Mouse (Mus musculus) layer of hippocampus, adult 2 months (tissue): ENCODE results near the gene Sowaha. TPM values are rescaled to one million over a fixed set of nuclear protein-coding genes. Genes with fewer than 3 reads are reported as not detected.

Experiments
- DNase-seq, 2 experiments: peaks; one replicate each; pipeline ENCODE4 v3.0.0; 2022; ENCODE audit warnings: low spot score in 2 of 2
- H3K27ac ChIP-seq: fragments of 200-600 bp; 2 replicates; pipeline ENCODE4 v1.8.1; 2022
- H3K4me3 ChIP-seq: fragments of 200-600 bp; 2 replicates; pipeline ENCODE4 v1.8.1; 2022; ENCODE audit warnings: mild to moderate bottlenecking
- CTCF ChIP-seq: fragments of 200-600 bp; conservative IDR thresholded peaks from 2 replicates; pipeline ENCODE4 v1.8.1; 2022; ENCODE audit warnings: antibody characterized with exemption, mild to moderate bottlenecking, moderate library complexity
- total RNA-seq, 2 experiments: library from RNA; stranded (reverse); gene quantifications; 2 replicates each; pipeline ENCODE4 v1.2.3; 2021

The Sowaha gene
- total RNA-seq, 2 experiments from 2014 or later: 137 to 142 TPM

GRCm38 (mm10) chr11:53519207-53520121, 39.4 kb upstream of the Sowaha start, which contains the start of gene Sept8:
Gene Sept8 (plus strand): TSS chr11:53519257.
- no peak for TF ChIP-seq CTCF
- H3K27ac ChIP-seq: peak within 1 kb of the TSS; percentile 93
- DNase-seq: peak; percentile 50 to 70
- H3K4me3 ChIP-seq: peak within 1 kb of the TSS; percentile 87

GRCm38 (mm10) chr11:53518759-53519158, 38.7 kb upstream of the Sowaha start:
- no peak for TF ChIP-seq CTCF
- DNase-seq: no peak
- peak overlapping the region; percentile 93; the same call in 1 of the 2 replicates for H3K27ac ChIP-seq
- H3K4me3 ChIP-seq: peak overlapping the region; percentile 87; the same call in 1 of the 2 replicates

DNA sequence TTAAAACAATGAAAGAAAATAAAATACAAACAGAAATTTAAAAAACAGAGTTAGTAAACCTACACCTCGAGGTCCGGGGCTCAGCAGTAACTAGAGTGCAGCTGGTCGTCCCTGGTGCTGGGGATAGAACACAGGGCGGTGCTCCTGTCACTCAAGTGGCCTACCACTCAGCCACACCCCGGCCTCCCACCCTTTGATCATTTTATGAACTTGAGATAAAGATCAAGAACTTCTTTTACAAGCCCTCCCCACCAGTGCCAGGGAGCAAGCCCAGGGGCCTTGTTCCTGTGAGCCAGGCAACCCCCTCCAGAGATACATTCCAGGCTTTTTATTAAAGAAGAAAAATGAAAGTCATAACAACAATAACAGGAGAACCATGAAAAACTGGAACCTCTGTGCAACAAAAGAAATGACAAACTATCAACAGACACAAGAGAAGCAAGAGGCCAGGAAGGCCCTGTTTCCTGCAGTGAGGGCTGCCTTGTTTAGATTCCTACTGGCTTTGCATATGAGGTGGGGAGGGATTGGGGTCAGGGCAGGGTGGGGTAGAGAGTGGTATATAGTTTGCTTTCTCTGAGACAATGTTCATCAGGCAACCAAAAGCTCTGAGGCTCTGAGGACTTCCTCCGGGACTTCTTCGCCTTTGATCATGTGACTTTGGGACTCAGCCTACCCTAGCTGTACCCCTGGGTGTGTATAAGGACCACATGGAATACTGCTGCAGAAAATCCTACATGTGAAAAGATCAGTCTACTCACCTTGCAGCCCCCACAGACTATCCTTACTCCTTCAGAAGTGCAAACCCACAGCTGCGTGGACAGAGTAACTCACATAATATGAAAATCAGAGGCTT, 36.9 kb upstream of the Sowaha start:
- Histone ChIP-seq H3K27ac (no peak overlapping the region), H3K4me3 (no peak overlapping the region)
- DNase-seq: no peak
- TF ChIP-seq CTCF: no peak

DNA sequence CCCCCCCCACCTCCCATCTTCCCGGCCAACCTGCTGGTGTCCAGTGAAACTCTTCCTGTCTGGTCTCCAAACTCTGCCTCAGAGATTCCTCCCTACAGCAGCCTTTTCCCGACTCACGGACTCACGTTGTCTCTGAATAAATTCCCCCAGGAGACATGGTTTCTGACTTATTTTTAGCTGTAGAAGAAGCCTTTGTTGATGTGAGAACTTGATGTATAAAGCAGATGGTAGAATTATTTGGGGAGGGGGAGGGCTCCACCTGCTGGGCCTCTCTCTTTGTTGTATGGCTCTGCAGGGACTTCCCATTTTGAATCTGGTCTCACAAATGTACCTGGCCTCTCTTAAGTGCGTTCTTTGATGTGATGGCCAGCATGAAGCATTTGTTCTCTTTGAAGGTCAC, 30.3 kb upstream of the Sowaha start:
- Histone ChIP-seq H3K27ac (no peak overlapping the region), H3K4me3 (no peak overlapping the region)
- TF ChIP-seq CTCF: peak; percentile 29
- DNase-seq: no peak

DNA sequence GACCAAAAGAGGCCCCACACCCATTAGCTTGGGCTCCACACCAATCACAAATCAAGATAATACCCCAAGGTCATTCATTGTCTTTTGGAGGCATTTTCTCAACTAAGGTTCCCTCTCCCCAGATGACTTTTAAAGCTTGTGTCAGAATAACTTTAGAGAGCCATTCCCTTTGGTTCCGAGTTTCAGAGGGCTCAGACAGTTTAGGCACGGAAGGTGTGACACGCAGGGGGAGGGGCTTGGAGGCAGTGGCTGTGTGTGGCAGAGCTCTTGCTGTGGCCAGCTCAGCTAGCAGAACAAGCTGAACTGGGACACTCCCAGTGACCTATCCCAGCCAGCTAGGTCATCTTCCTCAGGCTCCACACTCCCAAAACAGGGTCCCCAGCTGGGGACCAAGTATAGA, 28.5 kb upstream of the Sowaha start:
- TF ChIP-seq CTCF: no peak
- no peak overlapping the region for H3K27ac ChIP-seq
- H3K4me3 ChIP-seq: no peak overlapping the region
- no peak for DNase-seq

DNA sequence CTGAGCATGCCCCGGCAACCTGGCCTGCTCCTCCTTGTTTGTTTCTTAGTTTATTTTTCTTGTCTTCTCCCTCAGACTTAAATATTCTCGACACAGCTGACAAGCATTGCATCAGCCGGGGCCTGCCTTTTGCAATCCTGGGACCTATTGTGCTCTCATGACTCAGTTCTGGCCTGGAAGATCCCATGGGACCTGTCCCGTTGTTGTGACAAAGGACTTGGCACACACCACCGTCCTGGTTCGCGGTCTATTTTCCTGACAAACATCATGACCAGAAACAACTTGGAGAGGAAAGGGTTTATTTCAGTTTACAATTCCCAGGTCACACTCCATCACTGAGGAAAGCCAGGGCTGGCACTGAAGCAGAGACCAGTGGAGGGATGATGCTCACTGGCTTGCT, 28.1 kb upstream of the Sowaha start:
- TF ChIP-seq CTCF: no peak
- no peak for DNase-seq
- Histone ChIP-seq H3K27ac (no peak overlapping the region), H3K4me3 (no peak overlapping the region)

GRCm38 (mm10) chr11:53507098-53507805, 27.2 kb upstream of the Sowaha start:
- no peak overlapping the region for H3K4me3 ChIP-seq
- H3K27ac ChIP-seq: peak overlapping the region; percentile 53; the same call in 1 of the 2 replicates
- no peak for TF ChIP-seq CTCF
- no peak for DNase-seq

GRCm38 (mm10) chr11:53505026-53505663, 25.1 kb upstream of the Sowaha start:
- Histone ChIP-seq H3K4me3 (no peak overlapping the region), H3K27ac (peak overlapping the region; percentile 21; the same call in 1 of the 2 replicates)
- DNase-seq: no peak
- TF ChIP-seq CTCF: no peak

DNA sequence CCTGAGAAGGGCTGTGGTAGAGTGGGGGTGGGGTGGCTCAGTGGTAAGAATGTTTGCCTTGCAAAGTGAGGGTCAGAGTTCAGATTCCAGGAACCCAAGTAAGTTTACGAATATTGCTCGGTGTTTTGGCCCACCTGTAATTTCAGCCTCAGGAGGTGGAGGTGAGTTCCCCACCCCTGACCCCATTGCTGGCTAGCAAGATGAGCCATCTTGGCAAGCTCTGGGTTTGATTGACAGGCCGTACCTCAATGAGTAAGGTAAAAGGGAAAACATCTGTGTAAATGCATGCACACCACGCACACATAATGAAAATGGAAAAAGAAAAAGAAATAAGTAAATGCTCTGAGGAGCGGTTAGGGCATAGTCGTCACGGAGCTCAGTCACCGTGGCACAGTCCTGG, 24.3 kb upstream of the Sowaha start:
- DNase-seq: no peak
- TF ChIP-seq CTCF: no peak
- Histone ChIP-seq H3K4me3 (no peak overlapping the region), H3K27ac (peak overlapping the region; percentile 21; the same call in 1 of the 2 replicates)

- Histone ChIP-seq H3K4me3 (no peak overlapping the region), H3K27ac (no peak overlapping the region)
- TF ChIP-seq CTCF: no peak
- DNase-seq: no peak
Measured at GRCm38 (mm10) chr11:53503738-53504137, 23.7 kb upstream of the Sowaha start.

DNA sequence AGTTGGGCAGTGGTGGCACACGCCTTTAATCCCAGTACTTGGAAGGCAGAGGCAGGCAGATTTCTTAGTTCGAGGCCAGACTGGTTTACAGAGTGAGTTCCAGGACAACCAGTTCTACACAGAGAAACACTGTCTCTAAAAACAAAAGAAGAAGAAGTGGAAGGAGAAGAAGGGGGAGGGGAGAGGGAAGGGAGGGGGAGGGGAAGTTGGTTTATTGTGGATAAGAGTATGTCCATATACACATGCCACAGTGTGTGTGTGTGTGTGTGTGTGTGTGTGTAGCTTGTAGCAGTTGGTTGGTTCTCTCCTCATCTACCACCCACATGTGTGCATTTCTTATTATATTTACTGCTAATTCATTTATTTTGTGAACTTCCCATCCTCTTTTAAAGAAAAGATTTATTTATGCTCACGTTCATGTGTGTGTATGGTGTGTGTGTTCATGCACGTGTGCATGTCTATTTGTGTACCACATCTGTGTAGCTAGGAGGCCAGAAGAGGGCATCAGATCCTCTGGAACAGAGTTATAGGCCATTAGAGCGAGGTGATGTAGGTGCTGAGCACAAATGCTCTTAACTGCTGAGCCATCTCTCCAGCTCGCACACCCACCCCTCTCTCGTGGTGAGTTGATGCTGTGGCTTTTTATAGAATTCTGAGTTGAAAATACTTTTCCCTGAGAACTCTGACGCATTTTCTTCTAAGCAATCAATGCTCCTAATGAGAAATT, 22.1 kb upstream of the Sowaha start:
- peak; percentile 44 for TF ChIP-seq CTCF
- H3K27ac ChIP-seq: no peak overlapping the region
- DNase-seq: no peak
- no peak overlapping the region for H3K4me3 ChIP-seq
